Mouse (Mus musculus): Measurements from ENCODE around the gene Parp6.

Gene Parp6

DNA sequence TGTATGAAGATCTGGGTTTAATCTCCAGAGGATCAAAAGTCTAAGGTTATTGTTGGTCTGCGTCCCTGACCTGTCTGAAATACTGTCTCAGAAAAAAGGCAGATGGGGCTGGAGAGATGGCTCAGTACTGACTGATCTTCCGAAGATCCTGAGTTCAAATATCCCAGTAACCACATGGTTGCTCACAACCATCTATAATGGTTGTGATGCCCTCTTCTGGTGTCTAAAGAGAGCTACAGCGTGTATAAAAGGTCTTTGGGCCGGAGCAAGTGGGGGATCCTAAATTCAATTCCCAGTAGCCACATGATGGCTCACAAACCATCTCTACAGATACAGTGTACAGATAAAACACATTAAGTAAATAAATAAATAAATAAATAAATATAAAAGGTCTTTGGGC, 52.1 kb downstream of the Parp6 start:
- in situ Hi-C loops (cut with MboI; ENCODE audit: low pct_unique_long_range_greater_than_20kb in 1 of 2, low sequenced_read_pairs in 2 of 2, unreplicated experiment in 1 of 2), result no loop called here

DNA sequence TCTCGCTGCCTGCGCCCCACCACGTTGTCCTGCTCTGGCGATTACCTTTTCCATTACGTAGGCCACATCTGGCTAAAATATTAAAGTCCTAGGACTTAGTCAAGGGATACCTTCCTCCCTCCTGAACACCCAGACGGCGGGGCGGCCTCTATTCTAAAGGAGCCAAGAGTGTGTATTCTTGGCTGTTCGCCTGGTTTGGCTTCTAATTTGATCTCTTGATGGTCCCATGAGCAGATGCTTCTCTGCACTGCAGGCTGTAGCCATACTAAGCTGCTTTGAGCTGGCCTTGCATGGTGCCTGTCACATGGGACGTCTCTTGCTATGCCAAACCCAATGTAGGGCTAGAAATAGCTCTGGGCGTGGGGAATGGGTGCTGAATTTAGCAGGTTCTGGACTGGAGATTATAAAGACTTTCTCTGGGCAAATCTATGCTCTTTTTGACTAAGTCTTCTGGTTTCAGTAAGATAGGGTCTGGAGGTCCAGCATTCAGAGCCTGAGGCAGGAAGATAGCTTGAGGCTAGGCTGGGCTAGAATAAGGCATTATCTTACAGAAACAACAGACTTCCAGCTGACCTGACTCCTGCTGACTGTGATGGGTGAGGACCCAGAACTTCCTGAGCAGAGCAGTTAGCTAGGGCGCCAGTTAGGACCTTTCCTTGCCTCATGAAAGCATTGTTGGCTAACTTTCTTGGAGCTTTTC, 55.3 kb downstream of the Parp6 start:
- in situ Hi-C loops (cut with MboI; ENCODE audit: low pct_unique_long_range_greater_than_20kb in 1 of 2, low sequenced_read_pairs in 2 of 2, unreplicated experiment in 1 of 2), result no loop called here

DNA sequence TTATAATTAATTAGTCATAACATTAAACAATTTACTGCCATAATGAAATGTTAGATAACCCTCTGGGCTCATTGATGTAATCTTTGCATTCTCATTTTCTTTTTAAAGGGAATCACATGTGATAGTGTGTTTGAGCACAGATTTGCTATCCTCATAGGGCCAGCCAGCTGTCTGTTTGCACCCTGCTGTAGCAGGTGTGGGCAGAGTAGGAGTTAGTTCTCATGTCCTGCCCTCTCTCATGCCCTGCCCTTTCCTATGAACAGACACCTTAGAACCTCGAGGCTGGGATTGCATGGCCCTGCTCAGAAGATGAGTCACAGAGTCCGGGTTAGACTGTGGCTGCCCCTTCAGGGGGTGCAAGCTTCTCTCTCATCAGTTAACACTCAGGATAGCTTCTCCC, 56.3 kb downstream of the Parp6 start:
- in situ Hi-C loops (cut with MboI; ENCODE audit: low pct_unique_long_range_greater_than_20kb in 1 of 2, low sequenced_read_pairs in 2 of 2, unreplicated experiment in 1 of 2), result no loop called here

DNA sequence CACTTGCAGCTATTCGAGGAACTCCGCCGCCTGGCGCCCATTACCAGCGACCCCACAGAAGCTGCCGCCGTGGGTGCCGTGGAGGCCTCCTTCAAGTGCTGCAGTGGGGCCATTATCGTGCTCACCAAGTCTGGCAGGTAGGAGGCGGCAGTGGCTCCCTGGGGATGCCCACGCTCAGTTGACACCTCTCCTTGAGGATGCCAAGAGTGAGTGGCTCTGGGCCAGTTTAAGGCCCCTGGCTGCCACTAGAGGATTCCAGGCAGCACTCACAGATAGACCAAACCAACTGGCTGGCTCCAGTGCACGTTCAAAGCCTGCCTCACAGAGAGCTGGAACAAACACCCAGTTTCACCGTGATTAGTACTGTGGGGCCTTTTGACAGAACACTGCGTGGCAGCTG, 58.5 kb downstream of the Parp6 start:
- in situ Hi-C loops (cut with MboI; ENCODE audit: low pct_unique_long_range_greater_than_20kb in 1 of 2, low sequenced_read_pairs in 2 of 2, unreplicated experiment in 1 of 2), result no loop called here

DNA sequence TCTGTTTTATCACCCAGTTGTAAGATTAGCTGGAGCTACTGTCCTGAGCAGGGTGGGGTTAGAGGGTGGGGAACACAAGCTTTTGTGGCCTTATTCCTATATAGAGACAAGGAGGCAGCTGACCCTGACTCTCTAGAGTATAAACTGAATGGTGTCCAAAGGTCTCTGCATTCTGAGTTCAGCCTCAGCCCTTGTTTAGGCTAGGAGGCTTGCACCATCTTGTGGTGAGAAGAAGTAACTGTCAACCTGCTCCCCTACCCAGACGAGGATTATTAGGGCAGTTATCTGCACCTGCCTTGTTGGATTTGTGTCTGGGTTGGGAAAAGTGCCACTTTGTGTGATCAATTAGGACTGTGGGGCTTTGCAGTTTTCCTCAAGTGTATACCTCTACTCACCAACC, 61.2 kb downstream of the Parp6 start:
- in situ Hi-C loops (cut with MboI; ENCODE audit: low pct_unique_long_range_greater_than_20kb in 1 of 2, low sequenced_read_pairs in 2 of 2, unreplicated experiment in 1 of 2), result no loop called here

DNA sequence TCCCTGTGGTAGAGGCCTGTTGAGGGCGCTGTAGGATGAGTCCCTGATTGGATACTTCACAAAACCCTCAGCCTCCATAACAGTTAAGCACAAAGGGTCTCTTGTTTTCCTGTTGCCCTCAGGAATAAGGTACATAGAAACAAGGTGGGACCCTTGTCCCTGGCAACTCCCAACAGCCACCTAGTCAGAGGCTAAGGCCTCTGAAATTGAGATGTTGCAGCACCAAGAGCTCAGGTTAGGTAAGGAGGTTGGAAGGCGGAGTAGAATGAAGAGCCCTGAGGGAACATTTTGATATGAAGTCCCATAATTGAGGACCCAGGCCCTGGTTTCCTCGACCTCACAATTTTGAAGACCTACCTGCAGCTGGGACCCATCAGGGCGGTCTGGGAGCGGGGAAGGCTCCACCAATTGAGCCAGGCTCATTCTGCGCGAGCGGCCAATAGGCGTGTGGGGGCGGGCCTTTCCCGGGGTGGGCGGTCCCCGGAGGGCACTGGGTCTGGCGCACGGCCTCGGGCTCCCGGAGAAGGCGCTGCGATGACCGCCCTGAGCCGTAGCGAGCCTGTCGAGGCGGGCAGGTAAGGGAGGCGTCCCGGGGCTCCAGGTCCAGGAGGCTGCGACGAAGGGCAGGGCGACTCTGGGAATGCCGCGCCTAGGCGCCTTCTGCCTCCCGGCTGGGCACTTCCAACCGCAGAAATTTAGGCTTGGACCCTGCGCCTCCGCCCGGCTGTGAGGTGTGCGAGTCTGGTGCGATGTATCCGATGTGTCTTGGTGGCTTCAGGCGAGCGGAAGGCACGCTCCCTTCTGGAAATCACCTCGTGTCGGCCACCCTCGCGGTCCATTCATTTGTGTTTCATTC, 62.8 kb downstream of the Parp6 start, which contains the start of gene Gramd2:
Gramd2 (plus strand) TSS at position 467 of the 856 bp plus-strand sequence.
- in situ Hi-C loops (cut with MboI; ENCODE audit: low pct_unique_long_range_greater_than_20kb in 1 of 2, low sequenced_read_pairs in 2 of 2, unreplicated experiment in 1 of 2), result no loop called here

DNA sequence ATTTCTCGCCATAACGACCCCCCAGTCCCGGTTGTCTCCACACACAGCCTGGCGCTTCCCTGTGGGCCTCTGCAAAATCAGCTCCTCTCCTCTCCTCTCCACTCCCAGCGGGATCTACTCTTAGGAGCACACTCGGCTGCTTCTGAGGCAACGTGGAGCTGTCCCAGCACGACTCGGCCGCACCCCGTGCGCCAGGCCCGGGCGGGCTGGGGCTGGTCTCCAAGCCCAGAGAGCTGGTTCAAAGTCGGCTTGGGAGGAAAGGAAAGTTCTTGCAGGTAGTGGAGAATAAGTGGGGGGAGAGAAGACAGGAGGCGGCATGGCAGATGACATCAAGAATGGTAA, 63.4 kb downstream of the Parp6 start:
- in situ Hi-C loops (cut with MboI; ENCODE audit: low pct_unique_long_range_greater_than_20kb in 1 of 2, low sequenced_read_pairs in 2 of 2, unreplicated experiment in 1 of 2), result no loop called here

DNA sequence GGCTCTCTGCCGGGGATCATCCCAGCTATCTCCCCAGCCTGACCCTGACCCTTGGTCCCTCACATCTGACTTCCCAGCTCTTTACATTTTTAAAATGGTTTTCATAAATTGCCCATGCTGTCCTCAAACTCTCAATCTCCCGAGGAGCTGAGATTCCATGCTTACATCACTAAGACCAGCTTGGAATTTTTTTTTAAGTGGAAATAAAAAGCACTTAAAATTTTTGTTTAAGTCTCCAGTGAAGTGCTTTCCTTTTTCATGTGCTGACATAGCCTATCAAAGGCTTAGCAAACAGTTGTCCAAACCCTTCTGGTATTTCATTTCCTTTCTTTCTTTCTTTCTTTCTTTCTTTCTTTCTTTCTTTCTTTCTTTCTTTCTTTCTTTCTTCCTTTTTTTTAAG, 66.9 kb downstream of the Parp6 start:
- in situ Hi-C loops (cut with MboI; ENCODE audit: low pct_unique_long_range_greater_than_20kb in 1 of 2, low sequenced_read_pairs in 2 of 2, unreplicated experiment in 1 of 2), result no loop called here

DNA sequence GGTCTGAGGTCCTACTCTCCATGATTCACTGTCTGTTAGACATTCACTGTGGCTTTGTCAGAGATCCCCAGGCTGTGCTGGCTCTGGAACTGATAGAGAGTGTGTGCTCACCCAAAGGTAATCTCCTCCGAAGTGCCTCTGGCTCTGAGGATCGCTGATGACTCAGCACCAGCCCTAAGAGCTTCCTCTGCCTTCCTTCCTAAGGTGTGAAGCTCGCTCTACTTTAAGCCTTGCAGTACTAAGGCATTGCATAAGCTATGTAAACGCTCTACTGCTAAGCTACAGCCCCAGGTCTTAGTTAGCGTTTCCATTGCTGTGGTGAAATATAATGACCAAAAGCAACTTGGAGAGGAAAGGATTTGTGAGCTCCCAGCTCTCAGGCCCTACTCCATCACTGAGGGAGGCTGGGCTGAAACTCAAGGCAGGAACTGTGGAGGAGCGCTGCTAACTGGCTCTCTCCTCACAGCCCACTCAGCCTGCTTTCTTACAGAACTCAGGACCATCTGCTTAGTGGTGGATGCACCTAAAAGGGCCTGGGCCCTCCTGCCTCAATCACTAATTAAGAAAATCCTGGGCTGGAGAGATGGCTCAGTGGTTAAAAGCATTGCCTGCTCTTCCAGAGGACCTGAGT, 70.4 kb downstream of the Parp6 start:
- in situ Hi-C loops (cut with MboI; ENCODE audit: low pct_unique_long_range_greater_than_20kb in 1 of 2, low sequenced_read_pairs in 2 of 2, unreplicated experiment in 1 of 2), result no loop called here

DNA sequence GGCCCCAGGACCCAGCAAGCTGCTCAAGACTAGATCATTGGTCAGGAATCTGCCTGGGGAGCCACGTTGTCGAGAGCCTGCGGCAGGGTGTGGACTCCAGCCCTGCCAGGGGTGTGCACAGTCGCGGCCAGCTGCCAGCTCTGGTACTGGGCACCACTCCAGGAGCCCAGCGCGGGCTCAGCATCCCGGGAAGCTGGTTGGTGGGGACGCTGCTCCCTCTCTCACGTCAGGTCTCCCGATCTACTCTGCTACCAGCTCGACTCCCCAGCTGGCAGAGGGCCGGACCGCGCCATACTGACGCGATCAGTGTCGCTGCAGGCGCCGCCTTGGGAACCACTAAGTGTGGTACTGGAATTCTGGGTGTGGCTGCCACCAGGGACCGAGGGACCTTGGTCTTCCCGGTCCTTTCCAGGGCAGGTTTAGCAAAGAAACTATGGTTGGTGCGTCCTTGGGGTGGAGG, 74.6 kb downstream of the Parp6 start:
- in situ Hi-C loops (cut with MboI; ENCODE audit: low pct_unique_long_range_greater_than_20kb in 1 of 2, low sequenced_read_pairs in 2 of 2, unreplicated experiment in 1 of 2), result no loop called here

DNA sequence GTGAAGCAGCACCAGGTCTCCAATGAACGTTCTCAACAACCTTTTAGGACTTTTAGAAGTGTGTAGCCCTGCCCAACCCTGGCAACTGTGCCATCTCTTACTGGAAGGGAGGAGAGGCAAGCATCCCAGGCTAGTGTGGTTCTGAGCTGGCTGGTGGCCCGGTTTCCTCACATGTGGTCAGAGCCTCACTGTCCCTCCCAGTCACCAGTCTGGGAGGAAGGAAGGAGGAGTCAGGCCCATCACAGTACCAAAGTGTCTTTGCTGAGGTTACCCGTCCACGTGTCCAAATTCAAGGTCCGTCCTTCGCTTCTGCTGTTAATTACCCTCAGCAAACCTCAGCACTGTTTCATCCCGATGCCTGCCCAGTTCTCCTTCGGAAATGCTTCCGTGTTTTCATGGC, 75.1 kb downstream of the Parp6 start:
- in situ Hi-C loops (cut with MboI; ENCODE audit: low pct_unique_long_range_greater_than_20kb in 1 of 2, low sequenced_read_pairs in 2 of 2, unreplicated experiment in 1 of 2), result no loop called here

DNA sequence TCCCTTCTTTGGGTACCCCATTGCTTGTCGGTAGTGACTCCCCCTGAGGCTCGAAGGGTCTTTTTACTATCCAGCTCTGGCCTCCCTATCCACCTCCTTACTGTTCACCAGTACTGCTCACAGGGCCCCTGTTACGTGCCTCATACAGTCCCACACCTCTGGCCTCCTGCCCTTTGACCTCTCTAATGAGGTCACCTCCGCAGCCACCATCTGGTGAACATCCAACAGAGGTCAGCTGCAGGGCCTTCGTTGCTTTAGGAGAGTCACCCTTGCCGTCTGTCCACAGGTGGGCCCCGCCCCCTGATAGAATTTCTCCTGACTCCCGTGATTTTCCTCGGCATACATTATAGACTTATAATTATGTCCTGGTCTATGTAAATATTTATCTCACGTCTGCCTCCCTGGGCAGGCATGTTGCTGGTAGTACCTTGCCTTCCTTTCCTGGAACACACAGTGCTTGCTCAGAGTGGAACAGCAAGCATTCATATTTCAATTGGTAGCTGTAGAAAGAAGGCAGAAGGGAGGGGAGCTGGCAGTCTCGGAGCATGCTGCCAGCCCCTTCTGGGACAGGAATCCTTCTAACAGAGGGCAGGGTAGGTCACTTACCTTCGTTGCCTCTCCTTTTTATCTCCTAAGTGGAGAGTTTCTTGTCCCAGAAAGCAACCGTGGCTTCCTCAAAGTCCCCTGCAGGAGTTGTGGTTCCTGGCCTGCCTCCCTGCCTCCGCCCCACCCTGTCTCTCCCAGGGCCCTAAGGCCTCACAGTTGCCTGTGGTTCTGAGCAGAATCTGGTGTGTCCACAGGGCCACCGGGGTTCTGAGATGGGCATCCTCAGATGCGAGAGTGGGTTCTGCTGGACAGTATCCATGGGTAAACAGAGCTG, 77.7 kb downstream of the Parp6 start:
- in situ Hi-C loops (cut with MboI; ENCODE audit: low pct_unique_long_range_greater_than_20kb in 1 of 2, low sequenced_read_pairs in 2 of 2, unreplicated experiment in 1 of 2), result no loop called here

DNA sequence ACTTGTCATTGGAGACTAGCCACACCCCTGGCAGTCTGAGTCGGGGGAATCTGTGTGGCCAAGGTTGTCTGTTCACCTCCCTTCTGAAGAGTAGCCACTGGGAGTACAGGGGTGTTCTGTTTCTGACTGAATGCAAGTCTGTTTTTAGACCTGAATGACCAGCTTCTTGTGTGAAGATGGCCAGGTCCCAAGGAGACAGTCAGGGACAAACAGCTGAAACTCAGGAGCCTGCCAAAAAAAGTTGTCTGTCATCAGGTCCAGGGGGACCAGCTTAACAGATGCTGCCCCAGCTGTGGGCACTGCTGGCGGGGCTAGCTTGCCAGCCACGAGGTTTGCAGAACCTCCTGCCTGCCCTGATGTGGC, 78.3 kb downstream of the Parp6 start:
- in situ Hi-C loops (cut with MboI; ENCODE audit: low pct_unique_long_range_greater_than_20kb in 1 of 2, low sequenced_read_pairs in 2 of 2, unreplicated experiment in 1 of 2), result no loop called here

DNA sequence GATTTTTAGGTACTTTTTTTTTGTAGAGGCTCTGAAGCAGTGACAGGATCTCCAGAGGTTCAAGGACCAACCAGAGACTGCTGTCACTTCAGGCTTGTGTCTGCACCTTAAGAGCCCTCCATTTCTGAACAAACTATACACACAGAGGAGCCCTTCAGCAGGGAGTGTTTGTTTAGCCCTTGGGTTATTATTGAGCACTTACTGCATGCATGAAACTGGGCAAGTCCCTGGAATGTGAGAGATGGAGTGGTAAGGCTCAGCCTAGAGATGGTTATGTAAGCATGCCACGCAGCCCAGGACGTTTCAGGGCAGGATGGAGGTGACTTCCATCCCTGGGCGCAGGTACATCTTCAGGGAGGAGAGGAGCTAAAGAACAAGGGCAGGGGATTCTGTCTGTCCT, 79.3 kb downstream of the Parp6 start:
- in situ Hi-C loops (cut with MboI; ENCODE audit: low pct_unique_long_range_greater_than_20kb in 1 of 2, low sequenced_read_pairs in 2 of 2, unreplicated experiment in 1 of 2), result no loop called here

Measured in mouse embryonic stem cell (cell line).